Mouse (Mus musculus): ENCODE results near the gene Pex5. TPM values are rescaled to one million over a fixed set of nuclear protein-coding genes. Genes with fewer than 3 reads are reported as not detected.

Pex5 gene
- polyA plus RNA-seq, 1 experiment from 2014 or later = 35.9 TPM

GRCm38 (mm10) chr6:124374683-124375082 is 40.2 kb downstream of the Pex5 start:
- WGBS = 84% methylated on average over 4 of the region's 4 CpGs
- Histone ChIP-seq H3K36me3 (ENCODE audit: control insufficient read depth, insufficient read depth, low read length) (no peaks in the 10 kb centered on the region), H3K4me2 (ENCODE audit: low read depth, severe bottlenecking) (no peak overlapping the region), H3K4me3 (ENCODE audit: low read depth, low read length) (no peak overlapping the region), H3K9ac (ENCODE audit: low read length) (no peak overlapping the region), H3K9me3 (ENCODE audit: control insufficient read depth, low read length) (no peaks in the 10 kb centered on the region), H3K27me3 (ENCODE audit: control insufficient read depth, insufficient read depth, low read length) (no peaks in the 10 kb centered on the region), H3K27ac (replicated peaks; ENCODE audit: low read depth, low read length) (no peak overlapping the region), H3K4me1 (ENCODE audit: control insufficient read depth, insufficient read depth, low read length) (no peaks in the 10 kb centered on the region)
- DNase-seq (ENCODE audit: low spot score) (no peak), ATAC-seq (ENCODE audit: insufficient number of reproducible peaks, low FRiP score, low TSS enrichment, low read depth) (no peak)

DNA sequence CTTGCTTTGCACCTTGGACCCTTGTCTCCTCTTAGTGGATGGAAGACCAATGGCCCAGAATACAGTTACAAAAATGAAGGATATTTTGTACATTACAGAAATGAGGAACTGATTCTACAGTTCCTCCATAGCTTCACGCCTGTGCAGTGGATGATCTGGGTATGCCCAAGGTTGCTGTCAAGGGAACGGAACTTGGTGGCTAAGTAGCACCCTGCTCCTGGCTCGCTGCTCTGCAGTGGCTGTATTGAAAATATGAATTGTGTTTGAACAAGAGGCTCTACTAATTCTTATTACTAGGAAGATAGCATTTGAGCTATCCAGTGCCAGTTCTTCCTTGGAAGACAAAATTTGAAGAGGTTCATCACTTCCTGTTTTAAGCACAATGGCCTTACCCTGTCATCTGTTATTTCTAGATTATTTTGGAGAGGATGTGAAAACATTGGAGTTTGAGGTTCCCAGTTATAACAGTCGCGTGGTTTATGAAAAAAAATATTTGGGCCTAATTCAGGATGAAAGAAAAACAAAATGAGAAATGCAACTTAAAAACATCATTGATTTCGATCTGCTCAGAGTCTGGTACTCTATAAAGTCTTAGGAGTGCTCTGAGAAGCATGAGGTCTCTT is 41.2 kb downstream of the Pex5 start:
- no peak overlapping the region for H3K4me3 ChIP-seq (ENCODE audit: low read depth, low read length)
- no peaks in the 10 kb centered on the region for H3K4me1 ChIP-seq (ENCODE audit: control insufficient read depth, insufficient read depth, low read length)
- no peak overlapping the region for H3K4me2 ChIP-seq (ENCODE audit: low read depth, severe bottlenecking)
- H3K36me3 ChIP-seq (ENCODE audit: control insufficient read depth, insufficient read depth, low read length) = no peaks in the 10 kb centered on the region
- H3K27ac ChIP-seq (replicated peaks; ENCODE audit: low read depth, low read length) = no peak overlapping the region
- ATAC-seq (ENCODE audit: insufficient number of reproducible peaks, low FRiP score, low TSS enrichment, low read depth) (no peak), DNase-seq (ENCODE audit: low spot score) (no peak)
- no peaks in the 10 kb centered on the region for H3K9me3 ChIP-seq (ENCODE audit: control insufficient read depth, low read length)
- no peak overlapping the region for H3K9ac ChIP-seq (ENCODE audit: low read length)
- H3K27me3 ChIP-seq (ENCODE audit: control insufficient read depth, insufficient read depth, low read length) = no peaks in the 10 kb centered on the region
- WGBS = 93% methylated on average over 6 of the region's 6 CpGs

GRCm38 (mm10) chr6:124364328-124364727 is 50.5 kb downstream of the Pex5 start:
- H3K4me3 ChIP-seq (ENCODE audit: low read depth, low read length) = no peak overlapping the region
- H3K9ac ChIP-seq (ENCODE audit: low read length) = no peak overlapping the region
- 71% methylated on average over 5 of the region's 5 CpGs for WGBS
- H3K4me2 ChIP-seq (ENCODE audit: low read depth, severe bottlenecking) = no peak overlapping the region
- no peaks in the 10 kb centered on the region for H3K36me3 ChIP-seq (ENCODE audit: control insufficient read depth, insufficient read depth, low read length)
- ATAC-seq (ENCODE audit: insufficient number of reproducible peaks, low FRiP score, low TSS enrichment, low read depth) (no peak), DNase-seq (ENCODE audit: low spot score) (no peak)
- H3K4me1 ChIP-seq (ENCODE audit: control insufficient read depth, insufficient read depth, low read length) = no peaks in the 10 kb centered on the region
- no peaks in the 10 kb centered on the region for H3K27me3 ChIP-seq (ENCODE audit: control insufficient read depth, insufficient read depth, low read length)
- H3K27ac ChIP-seq (replicated peaks; ENCODE audit: low read depth, low read length) = no peak overlapping the region
- no peaks in the 10 kb centered on the region for H3K9me3 ChIP-seq (ENCODE audit: control insufficient read depth, low read length)

- Histone ChIP-seq H3K27me3 (ENCODE audit: control insufficient read depth, insufficient read depth, low read length) (no peaks in the 10 kb centered on the region), H3K9me3 (ENCODE audit: control insufficient read depth, low read length) (no peaks in the 10 kb centered on the region), H3K4me1 (ENCODE audit: control insufficient read depth, insufficient read depth, low read length) (no peaks in the 10 kb centered on the region), H3K9ac (ENCODE audit: low read length) (no peak overlapping the region), H3K36me3 (ENCODE audit: control insufficient read depth, insufficient read depth, low read length) (no peaks in the 10 kb centered on the region), H3K27ac (replicated peaks; ENCODE audit: low read depth, low read length) (no peak overlapping the region), H3K4me3 (ENCODE audit: low read depth, low read length) (no peak overlapping the region), H3K4me2 (ENCODE audit: low read depth, severe bottlenecking) (no peak overlapping the region)
- no peak for ATAC-seq (ENCODE audit: insufficient number of reproducible peaks, low FRiP score, low TSS enrichment, low read depth)
- DNase-seq (ENCODE audit: low spot score) = no peak
- WGBS = 56% methylated on average over 6 of the region's 6 CpGs
Observed at GRCm38 (mm10) chr6:124360549-124360948, 54.3 kb downstream of the Pex5 start.

- Histone ChIP-seq H3K27ac (replicated peaks; ENCODE audit: low read depth, low read length) (no peak overlapping the region), H3K9me3 (ENCODE audit: control insufficient read depth, low read length) (no peaks in the 10 kb centered on the region), H3K4me1 (ENCODE audit: control insufficient read depth, insufficient read depth, low read length) (no peaks in the 10 kb centered on the region), H3K4me2 (ENCODE audit: low read depth, severe bottlenecking) (no peak overlapping the region), H3K9ac (ENCODE audit: low read length) (no peak overlapping the region), H3K36me3 (ENCODE audit: control insufficient read depth, insufficient read depth, low read length) (no peaks in the 10 kb centered on the region), H3K4me3 (ENCODE audit: low read depth, low read length) (no peak overlapping the region), H3K27me3 (ENCODE audit: control insufficient read depth, insufficient read depth, low read length) (no peaks in the 10 kb centered on the region)
- WGBS = 83% methylated on average over 6 of the region's 6 CpGs
- no peak for DNase-seq (ENCODE audit: low spot score)
- no peak for ATAC-seq (ENCODE audit: insufficient number of reproducible peaks, low FRiP score, low TSS enrichment, low read depth)
Observed at GRCm38 (mm10) chr6:124358953-124359352, 55.9 kb downstream of the Pex5 start.

DNA sequence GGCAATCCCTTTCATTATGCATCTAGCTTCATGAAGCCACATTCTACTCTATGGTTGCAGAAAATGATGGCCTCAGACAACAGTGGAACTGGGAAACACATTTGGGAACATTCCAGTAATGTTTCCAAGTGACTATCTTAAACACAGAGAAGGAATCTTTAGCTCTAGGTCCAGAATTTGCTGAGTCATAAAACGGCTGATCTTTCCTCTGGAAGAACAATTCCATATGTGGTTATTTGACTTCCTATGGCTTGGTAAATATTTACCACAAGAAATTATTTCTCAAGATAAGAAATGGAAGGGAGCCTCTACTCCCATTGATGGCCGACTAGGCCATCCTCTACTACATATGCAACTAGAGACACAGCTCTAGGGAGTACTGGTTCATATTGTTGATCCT is 61.6 kb downstream of the Pex5 start:
- WGBS = 85% methylated on average over 2 of the region's 2 CpGs
- Histone ChIP-seq H3K27ac (replicated peaks; ENCODE audit: low read depth, low read length) (no peak overlapping the region), H3K4me1 (ENCODE audit: control insufficient read depth, insufficient read depth, low read length) (no peaks in the 10 kb centered on the region), H3K4me2 (ENCODE audit: low read depth, severe bottlenecking) (no peak overlapping the region), H3K9ac (ENCODE audit: low read length) (no peak overlapping the region), H3K27me3 (ENCODE audit: control insufficient read depth, insufficient read depth, low read length) (no peaks in the 10 kb centered on the region), H3K36me3 (ENCODE audit: control insufficient read depth, insufficient read depth, low read length) (no peaks in the 10 kb centered on the region), H3K9me3 (ENCODE audit: control insufficient read depth, low read length) (no peaks in the 10 kb centered on the region), H3K4me3 (ENCODE audit: low read depth, low read length) (no peak overlapping the region)
- DNase-seq (ENCODE audit: low spot score) (no peak), ATAC-seq (ENCODE audit: insufficient number of reproducible peaks, low FRiP score, low TSS enrichment, low read depth) (no peak)

Other genes starting within 250 kb of the Pex5 start
- not detected in 2 replicates for gene Vmn2r27, start 183.2 kb downstream of the Pex5 start, polyA plus RNA-seq (2014; fragmentation: Nextera tagmentation; extraction: Ambion mirVana)
- not detected in 2 replicates for gene Cd163, start 110.4 kb downstream of the Pex5 start, polyA plus RNA-seq (2014; fragmentation: Nextera tagmentation; extraction: Ambion mirVana)
- 4.3 and 4.4 TPM in 2 replicates for gene Clstn3, start 49.7 kb upstream of the Pex5 start, polyA plus RNA-seq (2014; fragmentation: Nextera tagmentation; extraction: Ambion mirVana)
- 0.33 and 0.47 TPM in 2 replicates for gene C1rl, start 78.0 kb upstream of the Pex5 start, polyA plus RNA-seq (2014; fragmentation: Nextera tagmentation; extraction: Ambion mirVana)
- 0.19 and 0.23 TPM in 2 replicates for gene C1ra, start 97.3 kb upstream of the Pex5 start, polyA plus RNA-seq (2014; fragmentation: Nextera tagmentation; extraction: Ambion mirVana)
- gene C1s1, start 127.3 kb upstream of the Pex5 start, polyA plus RNA-seq (2014; fragmentation: Nextera tagmentation; extraction: Ambion mirVana) = 0.41 and 0.50 TPM in 2 replicates
- not detected in 2 replicates for gene C1rb, start 155.2 kb upstream of the Pex5 start, polyA plus RNA-seq (2014; fragmentation: Nextera tagmentation; extraction: Ambion mirVana)
- not detected in 2 replicates for gene C1s2, start 221.0 kb upstream of the Pex5 start, polyA plus RNA-seq (2014; fragmentation: Nextera tagmentation; extraction: Ambion mirVana)
- gene Lpcat3, start 248.0 kb upstream of the Pex5 start, polyA plus RNA-seq (2014; fragmentation: Nextera tagmentation; extraction: Ambion mirVana) = 44.1 and 46.1 TPM in 2 replicates